Mouse (Mus musculus) ES-Bruce4 (cell line): ENCODE measurements around the gene Ptprk. TPM values are rescaled to one million over a fixed set of nuclear protein-coding genes. Genes with fewer than 3 reads are reported as not detected.

Source experiments
- H3K27ac ChIP-seq: 2 replicates; pipeline ENCODE4 v1.5.1; 2012; ENCODE audit warnings: low read length, inconsistent platforms; ENCODE audit not compliant: insufficient read depth
- H3K27me3 ChIP-seq: 2 replicates; pipeline ENCODE4 v1.6.1; 2012; ENCODE audit warnings: mild to moderate bottlenecking, low read length, inconsistent platforms; ENCODE audit not compliant: control insufficient read depth, poor library complexity, insufficient read depth, severe bottlenecking
- H3K36me3 ChIP-seq: 2 replicates; pipeline ENCODE4 v1.6.1; 2012; ENCODE audit warnings: inconsistent platforms, mild to moderate bottlenecking, low read length, moderate library complexity; ENCODE audit not compliant: control insufficient read depth, poor library complexity, insufficient read depth, severe bottlenecking
- H3K4me1 ChIP-seq: one replicate; pipeline ENCODE4 v1.8.1; 2011; ENCODE audit warnings: low read length; ENCODE audit not compliant: control insufficient read depth, insufficient read depth
- H3K4me3 ChIP-seq: 2 replicates; pipeline ENCODE4 v1.5.1; 2011; ENCODE audit warnings: low read depth, mild to moderate bottlenecking, low read length
- H3K9ac ChIP-seq: 2 replicates; pipeline ENCODE4 v1.6.1; 2012; ENCODE audit warnings: low read depth, mild to moderate bottlenecking, inconsistent platforms; ENCODE audit not compliant: poor library complexity, severe bottlenecking
- H3K9me3 ChIP-seq: replicated peaks from 2 replicates; pipeline ENCODE4 v1.6.1; 2012; ENCODE audit warnings: mild to moderate bottlenecking, low read length, inconsistent platforms; ENCODE audit not compliant: control insufficient read depth, poor library complexity, insufficient read depth, severe bottlenecking
- CTCF ChIP-seq: IDR thresholded peaks from one replicate; pipeline ENCODE4 v1.8.1; 2011; ENCODE audit warnings: low read depth, low read length
- EP300 ChIP-seq: IDR thresholded peaks from 2 replicates; pipeline ENCODE4 v1.6.1; 2011; ENCODE audit warnings: low read depth, low read length; ENCODE audit not compliant: insufficient read depth
- POLR2A ChIP-seq: IDR thresholded peaks from one replicate; pipeline ENCODE4 v1.8.1; 2011; ENCODE audit warnings: low read length; ENCODE audit not compliant: insufficient read depth
- polyA plus RNA-seq: library from polyadenylated mRNA; stranded (reverse); fragments of >200 nt; gene quantifications from 2 replicates; pipeline ENCODE4 v1.2.4, GENCODE M21; 2011; ENCODE audit warnings: low read depth; ENCODE audit not compliant: missing spikeins, insufficient read depth, insufficient read length

The Ptprk gene
- polyA plus RNA-seq, 1 experiment: 48.9 TPM

GRCm38 (mm10) chr10:28116982-28117381, 42.4 kb downstream of the Ptprk start:
- Histone ChIP-seq H3K9ac (no peak overlapping the region), H3K27ac (no peak overlapping the region), H3K9me3 (no peaks in the 10 kb centered on the region; the same call in 1 of the 2 replicates), H3K27me3 (no peaks in the 10 kb centered on the region), H3K4me3 (no peak overlapping the region), H3K4me1 (peaks cover 2% of the 10 kb centered on the region), H3K36me3 (no peaks in the 10 kb centered on the region)
- TF ChIP-seq CTCF (no peak), EP300 (no peak), POLR2A (no peak)

- no peak overlapping the region for H3K27ac ChIP-seq
- TF ChIP-seq POLR2A (no peak), CTCF (no peak), EP300 (no peak)
- no peak overlapping the region for H3K9ac ChIP-seq
- no peaks in the 10 kb centered on the region for H3K4me1 ChIP-seq
- no peaks in the 10 kb centered on the region for H3K36me3 ChIP-seq
- no peaks in the 10 kb centered on the region; the same call in 1 of the 2 replicates for H3K9me3 ChIP-seq
- H3K4me3 ChIP-seq: no peak overlapping the region
- H3K27me3 ChIP-seq: no peaks in the 10 kb centered on the region
Observed at GRCm38 (mm10) chr10:28118783-28119365, 44.3 kb downstream of the Ptprk start.

GRCm38 (mm10) chr10:28123881-28124280, 49.3 kb downstream of the Ptprk start:
- Histone ChIP-seq H3K9me3 (no peaks in the 10 kb centered on the region), H3K9ac (no peak overlapping the region), H3K4me3 (no peak overlapping the region), H3K4me1 (no peaks in the 10 kb centered on the region), H3K27me3 (no peaks in the 10 kb centered on the region), H3K36me3 (no peaks in the 10 kb centered on the region), H3K27ac (no peak overlapping the region)
- TF ChIP-seq EP300 (no peak), POLR2A (no peak), CTCF (no peak)

- TF ChIP-seq EP300 (no peak), CTCF (no peak), POLR2A (no peak)
- no peaks in the 10 kb centered on the region for H3K9me3 ChIP-seq
- H3K36me3 ChIP-seq: no peaks in the 10 kb centered on the region
- no peak overlapping the region for H3K27ac ChIP-seq
- H3K4me1 ChIP-seq: peaks cover 2% of the 10 kb centered on the region
- no peak overlapping the region for H3K9ac ChIP-seq
- no peak overlapping the region for H3K4me3 ChIP-seq
- no peaks in the 10 kb centered on the region for H3K27me3 ChIP-seq
Observed at GRCm38 (mm10) chr10:28128011-28128410, 53.4 kb downstream of the Ptprk start.

- H3K4me1 ChIP-seq: peaks cover 2% of the 10 kb centered on the region
- no peak overlapping the region for H3K9ac ChIP-seq
- no peaks in the 10 kb centered on the region for H3K36me3 ChIP-seq
- no peaks in the 10 kb centered on the region for H3K27me3 ChIP-seq
- H3K27ac ChIP-seq: no peak overlapping the region
- no peaks in the 10 kb centered on the region for H3K9me3 ChIP-seq
- no peak for TF ChIP-seq EP300
- no peak for TF ChIP-seq CTCF
- no peak for TF ChIP-seq POLR2A
- H3K4me3 ChIP-seq: no peak overlapping the region
Observed at GRCm38 (mm10) chr10:28128450-28128849, 53.8 kb downstream of the Ptprk start.

- TF ChIP-seq EP300: no peak
- no peak for TF ChIP-seq POLR2A
- TF ChIP-seq CTCF: no peak
- Histone ChIP-seq H3K4me3 (no peak overlapping the region), H3K4me1 (peaks cover 2% of the 10 kb centered on the region), H3K27me3 (no peaks in the 10 kb centered on the region), H3K27ac (no peak overlapping the region), H3K36me3 (no peaks in the 10 kb centered on the region), H3K9ac (no peak overlapping the region), H3K9me3 (no peaks in the 10 kb centered on the region)
Observed at GRCm38 (mm10) chr10:28130422-28130821, 55.8 kb downstream of the Ptprk start.
